Comparison of ENCODE assay signal across 22 mouse cellular contexts in the genomic region with DNA sequence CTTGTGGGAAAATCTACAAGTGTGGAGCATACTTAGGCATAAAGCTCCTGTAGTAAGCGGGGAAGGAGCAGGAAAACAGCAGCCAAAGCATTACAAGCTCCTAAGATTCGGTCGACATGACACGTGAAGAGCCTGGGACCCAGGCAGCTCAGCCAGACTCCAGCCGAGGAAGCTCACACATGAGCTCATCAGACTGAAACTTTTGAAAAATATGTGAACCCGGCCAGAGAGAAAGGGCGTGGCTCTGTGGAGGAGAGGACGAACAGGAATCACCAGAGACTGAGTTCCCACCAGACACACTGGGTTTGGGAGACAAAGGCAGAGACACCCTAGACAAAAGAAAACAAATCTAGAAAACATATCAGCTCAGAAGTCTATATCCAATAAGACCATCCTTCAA. TPM values are rescaled to one million over a fixed set of nuclear protein-coding genes. Genes with fewer than 3 reads are reported as not detected.
DNase-seq lines count a peak whose midpoint lies in the region; ATAC-seq and TF ChIP-seq lines count a peak whose summit lies in the region.
"Had no signal": no experiment of that assay in that cellular context is flagged by ENCODE, and none has a peak within 500 bp of the region (broad histone marks: within the 10 kb centered on the region; RNA-seq: fewer than 3 reads in every experiment).

No protein-coding gene starts in this region.

- H3K4me3 ChIP-seq in kidney, adult 2 months (ENCODE audit: insufficient read depth, low read depth, low read length): no peak overlapping the region
- H3K4me3 ChIP-seq in limb, embryonic 10.5 days: no peak overlapping the region
- no peak overlapping the region for H3K4me3 ChIP-seq in stomach, postnatal 0 days (ENCODE audit: low read depth, low read length)
- H3K4me3 ChIP-seq: erythroblast, embryonic 14.5 days; forebrain, embryonic 13.5 days; heart, embryonic 12.5 days; hindbrain, embryonic 10.5 days; hindbrain, embryonic 15.5 days; limb, embryonic 12.5 days; midbrain, embryonic 15.5 days had no signal

- DNase-seq in kidney, postnatal 10 days: peak; percentile 1
- no peak for DNase-seq in kidney, adult 2 months
- peak; percentile 1 for DNase-seq in ovary, postnatal 36 days (ENCODE audit: low spot score)
- DNase-seq in ovary, adult 18-20 months (ENCODE audit: low spot score): no peak
- peak; percentile 15 for DNase-seq in limb, embryonic 10.5 days (ENCODE audit: low spot score)
- DNase-seq in stomach, postnatal 0 days (ENCODE audit: low spot score): peak; percentile 7
- DNase-seq: adrenal gland, postnatal 25 days; B cell, adult 2 months; cerebellum, adult 18-20 months; cerebellum, postnatal 10 days; gastrocnemius, postnatal 10 days; kidney, postnatal 4 days; lung, postnatal 36 days; right cerebral cortex, postnatal 14 days had no signal

- H3K9ac ChIP-seq in stomach, postnatal 0 days (ENCODE audit: low read length): no peak overlapping the region
- H3K9ac ChIP-seq: forebrain, embryonic 13.5 days; heart, embryonic 12.5 days; hindbrain, embryonic 15.5 days; limb, embryonic 12.5 days; midbrain, embryonic 15.5 days had no signal

- 0 out of 2 replicates have a peak, but pooled peaks cover 5% of the 10 kb centered on the region for H3K9me3 ChIP-seq in limb, embryonic 10.5 days (replicated peaks)
- no peaks in the 10 kb centered on the region for H3K9me3 ChIP-seq in stomach, postnatal 0 days (ENCODE audit: control insufficient read depth, low read length)
- H3K9me3 ChIP-seq: hindbrain, embryonic 15.5 days; midbrain, embryonic 15.5 days had no signal

- no peak for TF ChIP-seq CTCF in kidney, adult 2 months (conservative IDR thresholded peaks at IDR 0.05; ENCODE audit: insufficient read depth, insufficient read length, low read depth, low read length)
- TF ChIP-seq CTCF in stomach, postnatal 0 days (IDR thresholded peaks at IDR 0.05; ENCODE audit: low read depth): no peak

- no peaks in the 10 kb centered on the region for H3K36me3 ChIP-seq in kidney, adult 2 months (ENCODE audit: control insufficient read depth, insufficient read depth, low read length)
- no peaks in the 10 kb centered on the region for H3K36me3 ChIP-seq in limb, embryonic 10.5 days
- H3K36me3 ChIP-seq in stomach, postnatal 0 days (ENCODE audit: control insufficient read depth, insufficient read depth, low read length): no peaks in the 10 kb centered on the region
- H3K36me3 ChIP-seq: heart, embryonic 12.5 days; hindbrain, embryonic 10.5 days; hindbrain, embryonic 15.5 days; limb, embryonic 12.5 days; midbrain, embryonic 15.5 days had no signal

- 71% methylated on average over 8 of the region's 8 CpGs for WGBS in kidney, adult 2 months
- WGBS in limb, embryonic 10.5 days: 85% methylated on average over 8 of the region's 8 CpGs
- 49% methylated on average over 8 of the region's 8 CpGs for WGBS in stomach, postnatal 0 days

- TF ChIP-seq POLR2A in kidney, adult 2 months (IDR thresholded peaks at IDR 0.05; ENCODE audit: low read depth, low read length): no peak

- no peak for TF ChIP-seq EP300 in stomach, postnatal 0 days (optimal IDR thresholded peaks at IDR 0.05)

- no peak overlapping the region for H3K4me2 ChIP-seq in stomach, postnatal 0 days (replicated peaks; ENCODE audit: low read depth)
- H3K4me2 ChIP-seq: forebrain, embryonic 13.5 days; heart, embryonic 12.5 days; hindbrain, embryonic 15.5 days; limb, embryonic 12.5 days; midbrain, embryonic 15.5 days had no signal

- H3K27me3 ChIP-seq in kidney, adult 2 months (replicated peaks; ENCODE audit: control insufficient read depth, insufficient read depth, low read length): no peaks in the 10 kb centered on the region
- H3K27me3 ChIP-seq in limb, embryonic 10.5 days (ENCODE audit: low read depth, poor library complexity, severe bottlenecking): peaks cover 24% of the 10 kb centered on the region
- no peaks in the 10 kb centered on the region for H3K27me3 ChIP-seq in stomach, postnatal 0 days (ENCODE audit: control insufficient read depth, insufficient read depth, low read length)
- H3K27me3 ChIP-seq: hindbrain, embryonic 15.5 days; midbrain, embryonic 15.5 days had no signal

- no peaks in the 10 kb centered on the region for H3K4me1 ChIP-seq in kidney, adult 2 months (ENCODE audit: control insufficient read depth, insufficient read depth, low read length)
- H3K4me1 ChIP-seq in limb, embryonic 10.5 days: peaks cover 2% of the 10 kb centered on the region; the same call in 1 of the 2 replicates
- H3K4me1 ChIP-seq in stomach, postnatal 0 days (replicated peaks; ENCODE audit: control insufficient read depth, insufficient read depth): no peaks in the 10 kb centered on the region
- H3K4me1 ChIP-seq: forebrain, embryonic 13.5 days; heart, embryonic 12.5 days; limb, embryonic 12.5 days had no signal

- no peak for ATAC-seq in stomach, postnatal 0 days (ENCODE audit: low FRiP score, low TSS enrichment)
- ATAC-seq: forebrain, embryonic 13.5 days; inflammation-experienced regulatory T-cells, adult 6 months; midbrain, embryonic 15.5 days had no signal

- H3K27ac ChIP-seq in kidney, adult 2 months (ENCODE audit: insufficient read depth, low read depth, low read length): no peak overlapping the region
- H3K27ac ChIP-seq in limb, embryonic 10.5 days: no peak overlapping the region
- H3K27ac ChIP-seq in stomach, postnatal 0 days (replicated peaks): no peak overlapping the region
- H3K27ac ChIP-seq: forebrain, embryonic 13.5 days; hindbrain, embryonic 10.5 days; hindbrain, embryonic 15.5 days; limb, embryonic 12.5 days; midbrain, embryonic 15.5 days had no signal

RNA-seq across cellular contexts. Expression of a gene that starts 35.9 kb away (rescaled TPM):
- 2.0 and 3.1 TPM in 2 replicates for polyA plus RNA-seq in kidney, adult 2 months (2012; rRNA removed)
- 0.19 TPM in 2 replicates for polyA plus RNA-seq in limb, embryonic 10.5 days (2016; fragmentation: Nextera tagmentation; extraction: Ambion mirVana)
- polyA plus RNA-seq in stomach, postnatal 0 days (2015; fragmentation: Nextera tagmentation; extraction: Ambion mirVana): 3.3 and 5.3 TPM in 2 replicates
- polyA plus RNA-seq: erythroblast, embryonic 14.5 days; forebrain, embryonic 13.5 days had no signal

Comparison
In these comparisons a context has a peak if more than half of its experiments do, and no peak if none do; other contexts are left out.
1. DNase-seq: peak in kidney, postnatal 10 days (single experiment), ovary, postnatal 36 days (single experiment), limb, embryonic 10.5 days (single experiment) and stomach, postnatal 0 days (single experiment); none in kidney, adult 2 months (single experiment) and ovary, adult 18-20 months (single experiment).